ENCODE assay signal across 11 mouse cellular contexts in genomic region chr4:102840956-102841729, GRCm38 (mm10).
A peak's percentile ranks its signal among the peaks of the same experiment; 100 is the strongest.
DNase-seq lines count a peak whose midpoint lies in the region; ATAC-seq lines count a peak whose summit lies in the region.
"Had no signal": no experiment of that assay in that cellular context is flagged by ENCODE, and none has a peak within 500 bp of the region (broad histone marks: within the 10 kb centered on the region; RNA-seq: fewer than 3 reads in every experiment).

No protein-coding gene starts in this region.

- H3K36me3 ChIP-seq in hindbrain, embryonic 13.5 days = no peaks in the 10 kb centered on the region
- no peaks in the 10 kb centered on the region for H3K36me3 ChIP-seq in hindbrain, embryonic 10.5 days
- H3K36me3 ChIP-seq in liver, embryonic 11.5 days (ENCODE audit: control insufficient read depth, insufficient read depth, low read length) = no peaks in the 10 kb centered on the region
- no peaks in the 10 kb centered on the region for H3K36me3 ChIP-seq in liver, embryonic 12.5 days
- H3K36me3 ChIP-seq: stomach, embryonic 15.5 days had no signal

- 63% methylated on average over 11 of the region's 11 CpGs for WGBS in hindbrain, embryonic 13.5 days
- WGBS in hindbrain, embryonic 10.5 days = 84% methylated on average over 11 of the region's 11 CpGs
- 85% methylated on average over 11 of the region's 11 CpGs for WGBS in liver, embryonic 11.5 days
- 72% methylated on average over 11 of the region's 11 CpGs for WGBS in liver, embryonic 12.5 days (ENCODE audit: insufficient replicate concordance)

- peak overlapping the region; percentile 55; the same call in 1 of the 2 replicates for H3K27ac ChIP-seq in hindbrain, embryonic 13.5 days
- no peak overlapping the region for H3K27ac ChIP-seq in hindbrain, embryonic 10.5 days
- H3K27ac ChIP-seq in liver, embryonic 11.5 days (ENCODE audit: low read depth, low read length) = peak overlapping the region; percentile 34; the same call in 1 of the 2 replicates
- no peak overlapping the region for H3K27ac ChIP-seq in liver, embryonic 12.5 days
- H3K27ac ChIP-seq: liver, embryonic 14.5 days; stomach, embryonic 15.5 days had no signal

- DNase-seq in hindbrain, embryonic 10.5 days (ENCODE audit: low spot score) = no peak
- DNase-seq in liver, embryonic 11.5 days (ENCODE audit: low spot score) = no peak
- DNase-seq in brain, adult 2 months (ENCODE audit: low read depth, low spot score) = peak; percentile 50
- DNase-seq in layer of hippocampus, adult 9-11 months = peak; percentile 52
- DNase-seq in urinary bladder, postnatal 10 days (ENCODE audit: low spot score) = no peak
- DNase-seq: heart, adult 18-20 months had no signal

- H3K9ac ChIP-seq in hindbrain, embryonic 13.5 days = no peak overlapping the region
- no peak overlapping the region for H3K9ac ChIP-seq in liver, embryonic 11.5 days (ENCODE audit: low read depth, low read length)
- H3K9ac ChIP-seq in liver, embryonic 12.5 days = no peak overlapping the region
- H3K9ac ChIP-seq: liver, embryonic 14.5 days; stomach, embryonic 15.5 days had no signal

- ATAC-seq in hindbrain, embryonic 13.5 days (ENCODE audit: low FRiP score) = no peak
- ATAC-seq in liver, embryonic 11.5 days (replicated peaks; ENCODE audit: low FRiP score) = no peak
- no peak for ATAC-seq in liver, embryonic 12.5 days
- no peak for ATAC-seq in megakaryocyte, adult 5-6 weeks (ENCODE audit: poor library complexity, severe bottlenecking)

- no peaks in the 10 kb centered on the region for H3K9me3 ChIP-seq in hindbrain, embryonic 13.5 days
- H3K9me3 ChIP-seq in hindbrain, embryonic 10.5 days = no peaks in the 10 kb centered on the region
- no peaks in the 10 kb centered on the region for H3K9me3 ChIP-seq in liver, embryonic 11.5 days (ENCODE audit: control insufficient read depth, low read length)
- no peaks in the 10 kb centered on the region for H3K9me3 ChIP-seq in liver, embryonic 12.5 days (replicated peaks)
- H3K9me3 ChIP-seq: stomach, embryonic 15.5 days had no signal

- H3K27me3 ChIP-seq in hindbrain, embryonic 13.5 days = no peaks in the 10 kb centered on the region
- H3K27me3 ChIP-seq in hindbrain, embryonic 10.5 days (ENCODE audit: insufficient read depth, poor library complexity, severe bottlenecking) = no peaks in the 10 kb centered on the region
- no peaks in the 10 kb centered on the region for H3K27me3 ChIP-seq in liver, embryonic 11.5 days (replicated peaks; ENCODE audit: control insufficient read depth, insufficient read depth, low read length)
- no peaks in the 10 kb centered on the region for H3K27me3 ChIP-seq in liver, embryonic 12.5 days (replicated peaks)
- H3K27me3 ChIP-seq: stomach, embryonic 15.5 days had no signal

- peaks cover 13% of the 10 kb centered on the region for H3K4me1 ChIP-seq in hindbrain, embryonic 13.5 days (replicated peaks)
- H3K4me1 ChIP-seq in hindbrain, embryonic 10.5 days (replicated peaks) = no peaks in the 10 kb centered on the region
- H3K4me1 ChIP-seq in liver, embryonic 11.5 days (replicated peaks; ENCODE audit: control insufficient read depth, insufficient read depth, low read length) = 0 out of 2 replicates have a peak, but pooled peaks cover 3% of the 10 kb centered on the region
- no peaks in the 10 kb centered on the region for H3K4me1 ChIP-seq in liver, embryonic 12.5 days
- H3K4me1 ChIP-seq: stomach, embryonic 15.5 days had no signal

- H3K4me3 ChIP-seq in hindbrain, embryonic 13.5 days = no peak overlapping the region
- no peak overlapping the region for H3K4me3 ChIP-seq in hindbrain, embryonic 10.5 days
- no peak overlapping the region for H3K4me3 ChIP-seq in liver, embryonic 11.5 days (ENCODE audit: low read depth, low read length)
- H3K4me3 ChIP-seq in liver, embryonic 12.5 days = no peak overlapping the region
- H3K4me3 ChIP-seq: stomach, embryonic 15.5 days had no signal

- no peak overlapping the region for H3K4me2 ChIP-seq in hindbrain, embryonic 13.5 days
- no peak overlapping the region for H3K4me2 ChIP-seq in liver, embryonic 11.5 days
- no peak overlapping the region for H3K4me2 ChIP-seq in liver, embryonic 12.5 days
- H3K4me2 ChIP-seq: stomach, embryonic 15.5 days had no signal

Comparison
In these comparisons a context has a peak if more than half of its experiments do, and no peak if none do; other contexts are left out.
1. H3K27ac ChIP-seq: peak in hindbrain, embryonic 13.5 days (single experiment) and liver, embryonic 11.5 days (single experiment); none in hindbrain, embryonic 10.5 days (single experiment) and liver, embryonic 12.5 days (single experiment).
2. DNase-seq: peak in brain, adult 2 months (single experiment) and layer of hippocampus, adult 9-11 months (single experiment); none in hindbrain, embryonic 10.5 days (single experiment), liver, embryonic 11.5 days (single experiment) and urinary bladder, postnatal 10 days (single experiment).